Mouse (Mus musculus): ENCODE results near the gene Ms4a10.

The Ms4a10 gene

GRCm38 (mm10) chr19:10918321-10918991 lies 56.0 kb downstream of the Ms4a10 start:
- in situ Hi-C loops (cut with MboI, MseI) = loop anchor here (5.0 kb wide), 1 partner anchor 66 kb away; no protein-coding TSS in a partner anchor

GRCm38 (mm10) chr19:10916506-10916905 lies 58.0 kb downstream of the Ms4a10 start:
- in situ Hi-C loops (cut with MboI, MseI) = loop anchor here (5.0 kb wide), 1 partner anchor 64 kb away; no protein-coding TSS in a partner anchor

GRCm38 (mm10) chr19:10914870-10915269 lies 59.6 kb downstream of the Ms4a10 start:
- in situ Hi-C loops (cut with MboI, MseI) = loop anchor here (5.0 kb wide), 1 partner anchor 63 kb away; no protein-coding TSS in a partner anchor

GRCm38 (mm10) chr19:10914291-10914690 lies 60.2 kb downstream of the Ms4a10 start:
- in situ Hi-C loops (cut with MboI, MseI) = no loop called here

Data from T-helper 2 cell (primary cell).